Mouse (Mus musculus) thymus, postnatal 36 days (tissue): ENCODE data around the gene Cphx3.
"Not testable (repeated sequence)": the region's sequence is repeated elsewhere in the genome, so short reads cannot be mapped to it uniquely, and the experiment has no call there.

ENCODE experiments used
- DNase-seq, 2 experiments: peaks; one replicate each; pipeline ENCODE4 v3.0.0; 2022; ENCODE audit warnings: mixed read lengths in 2 of 2

Cphx3 gene

GRCm38 (mm10) chr14:26081997-26082396 is at the start of gene Cphx3:
Cphx3 (plus strand) TSS chr14:26082297.
- not testable (repeated sequence) for DNase-seq

GRCm38 (mm10) chr14:26034364-26034763 is 47.7 kb upstream of the Cphx3 start:
- DNase-seq = not testable (repeated sequence)

DNA sequence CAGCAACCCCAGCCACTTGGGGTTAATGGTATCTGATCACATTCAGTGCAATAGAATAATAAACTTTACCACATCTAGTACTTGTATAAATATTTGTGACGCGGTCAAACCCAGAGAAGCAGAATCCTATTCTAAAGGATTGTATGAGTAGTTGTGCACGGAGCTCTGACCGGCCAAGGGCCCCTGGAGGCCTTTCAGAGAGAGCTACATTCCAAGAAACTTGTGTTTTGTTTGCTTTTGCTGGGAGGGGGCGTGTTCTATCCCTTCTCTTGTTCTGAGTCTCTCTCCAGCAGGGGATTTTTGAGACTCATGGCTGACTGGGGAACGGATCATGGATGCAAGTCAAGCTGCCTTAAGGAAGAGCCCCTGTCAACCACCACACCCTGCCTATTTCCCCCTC is 46.7 kb upstream of the Cphx3 start:
- DNase-seq = not testable (repeated sequence)

GRCm38 (mm10) chr14:26042611-26043010 is 39.5 kb upstream of the Cphx3 start, which contains the start of gene Gm9780:
Gm9780 (minus strand) TSS chr14:26042711.
- not testable (repeated sequence) for DNase-seq

- not testable (repeated sequence) for DNase-seq
Observed at GRCm38 (mm10) chr14:26045007-26045406, 37.1 kb upstream of the Cphx3 start.

- DNase-seq = not testable (repeated sequence)
Observed at GRCm38 (mm10) chr14:26047026-26047425, 35.1 kb upstream of the Cphx3 start.

DNA sequence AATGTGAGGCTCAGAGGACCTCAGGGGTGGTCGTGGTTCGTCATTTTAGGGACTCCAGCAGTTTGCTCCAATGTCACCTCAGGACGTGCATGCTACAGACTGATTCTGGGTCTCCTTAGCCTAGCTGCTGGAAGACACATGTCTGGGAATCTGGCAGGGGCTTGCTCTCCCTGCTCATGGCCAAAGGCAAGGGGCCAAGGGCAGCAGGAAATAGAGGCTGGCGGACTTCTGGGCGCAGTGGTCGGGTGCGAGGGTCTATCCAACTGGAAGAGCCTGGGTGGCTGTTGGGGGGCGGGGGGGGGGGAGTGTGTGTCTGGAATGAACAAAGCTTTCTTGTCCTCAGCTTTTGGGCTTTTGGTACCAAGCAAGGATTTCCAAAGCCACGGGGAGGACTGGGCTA is 33.3 kb upstream of the Cphx3 start:
- not testable (repeated sequence) for DNase-seq

DNA sequence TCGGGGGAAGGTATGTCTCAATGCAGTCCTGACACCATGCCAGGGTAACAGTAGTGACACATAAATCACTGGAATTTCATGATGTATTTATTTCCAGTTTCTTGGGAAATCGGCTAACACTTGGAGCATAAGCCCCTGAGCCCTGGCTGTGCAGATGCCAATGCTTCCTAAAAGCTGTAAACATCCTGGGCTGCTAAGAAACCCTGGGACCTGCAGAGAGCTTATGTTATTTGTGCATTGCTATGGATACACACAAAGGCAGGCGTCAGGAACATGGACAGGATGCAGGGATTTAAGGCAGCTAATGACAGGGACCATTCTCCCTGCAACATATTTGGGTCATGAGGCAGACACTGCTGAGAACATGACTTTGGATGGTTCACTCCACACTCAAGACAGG is 23.9 kb upstream of the Cphx3 start:
- not testable (repeated sequence) for DNase-seq

- DNase-seq = not testable (repeated sequence)
Observed at GRCm38 (mm10) chr14:26059362-26059761, 22.7 kb upstream of the Cphx3 start.

GRCm38 (mm10) chr14:26066574-26067324 is 15.3 kb upstream of the Cphx3 start:
- DNase-seq = not testable (repeated sequence)

- not testable (repeated sequence) for DNase-seq
Observed at GRCm38 (mm10) chr14:26067325-26067633, 14.8 kb upstream of the Cphx3 start, which contains the start of gene Tmem254c. Tmem254c (minus strand) TSS chr14:26067355.

DNA sequence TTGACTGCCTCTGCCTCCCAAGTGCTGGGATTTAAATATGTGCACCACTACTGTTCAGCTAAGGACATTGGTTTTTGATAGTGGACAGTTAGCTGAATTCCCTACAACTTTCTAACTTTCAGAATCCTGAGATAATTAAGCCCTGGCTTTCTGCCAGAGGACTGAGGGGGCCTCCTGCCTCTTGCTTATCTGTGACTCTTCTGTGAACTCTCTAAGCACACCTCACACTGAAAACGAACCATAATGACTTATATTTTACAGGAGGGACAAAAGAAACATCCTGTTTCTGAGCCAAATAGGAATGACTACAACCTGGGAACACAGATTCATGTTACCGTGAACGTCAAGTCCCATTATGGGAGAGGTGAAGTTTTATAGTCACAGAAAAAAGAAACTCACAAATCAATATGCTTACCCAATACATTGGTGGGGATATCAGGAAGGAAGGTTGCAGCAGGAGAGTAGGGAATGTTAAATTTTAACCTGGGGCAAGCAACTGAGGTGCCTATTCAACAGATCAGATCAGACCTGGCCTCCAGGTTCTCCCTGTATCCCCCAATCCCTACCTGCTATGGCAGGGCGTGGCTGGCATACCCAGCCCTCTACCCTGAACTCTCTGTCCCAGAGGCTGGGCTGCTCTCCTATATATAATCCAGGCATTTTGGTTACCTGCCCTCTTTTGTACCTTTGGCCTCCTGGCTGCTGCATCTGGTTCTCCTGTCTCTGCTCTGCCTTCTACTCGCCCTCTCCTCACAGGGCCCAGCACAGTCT is 5.3 kb upstream of the Cphx3 start:
- not testable (repeated sequence) for DNase-seq

DNA sequence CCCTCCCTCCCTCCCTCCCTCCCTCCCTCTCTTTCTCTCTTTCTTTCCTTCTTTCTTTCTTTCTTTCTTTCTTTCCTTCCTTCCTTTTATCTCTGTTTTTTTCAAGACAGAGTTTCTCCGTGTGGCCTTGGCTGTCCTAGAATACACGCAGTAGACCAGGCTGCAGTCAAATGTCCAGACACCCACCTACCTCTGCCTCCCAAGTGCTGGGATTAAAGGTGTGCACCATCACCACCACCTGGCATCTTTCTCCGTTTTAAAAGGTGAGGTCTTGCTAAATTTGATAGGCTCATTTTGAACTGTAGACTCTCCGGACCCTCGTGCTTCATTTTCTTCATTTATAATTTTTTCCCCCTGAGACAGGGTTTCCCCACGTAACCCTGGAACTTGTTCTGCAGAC is 881 bp upstream of the Cphx3 start, which contains the start of gene Cphx2:
Gene Cphx2, plus strand, starts transcription at position 301 of the 400 bp plus-strand sequence.
- DNase-seq = not testable (repeated sequence)

GRCm38 (mm10) chr14:26097622-26098021 is 15.5 kb downstream of the Cphx3 start:
- not testable (repeated sequence) for DNase-seq

DNA sequence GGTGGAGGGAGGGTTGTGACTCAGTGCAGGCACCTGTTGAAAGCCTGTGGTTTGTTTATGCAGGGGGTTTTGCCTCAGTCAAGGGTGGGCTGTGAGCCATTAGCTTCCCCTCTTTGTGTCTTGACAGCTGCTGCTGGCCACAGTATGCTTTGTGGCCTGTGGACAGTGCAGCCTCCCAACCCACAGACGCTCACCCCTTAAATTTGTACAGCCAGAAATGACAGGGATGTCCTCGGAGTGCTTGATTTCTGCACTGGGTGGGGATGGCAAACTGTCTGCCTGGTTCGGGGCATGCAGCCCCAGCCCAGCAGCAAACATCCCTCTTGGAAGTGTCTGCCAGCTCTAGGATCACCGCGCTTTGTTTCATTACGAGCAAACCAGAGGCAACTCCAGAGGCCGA is 36.1 kb downstream of the Cphx3 start, which contains the start of gene Duxbl2:
Gene Duxbl2, plus strand, starts transcription at position 200 of the 400 bp plus-strand sequence.
- DNase-seq = not testable (repeated sequence)

GRCm38 (mm10) chr14:26118550-26119000 is 36.5 kb downstream of the Cphx3 start:
- DNase-seq = not testable (repeated sequence)

DNA sequence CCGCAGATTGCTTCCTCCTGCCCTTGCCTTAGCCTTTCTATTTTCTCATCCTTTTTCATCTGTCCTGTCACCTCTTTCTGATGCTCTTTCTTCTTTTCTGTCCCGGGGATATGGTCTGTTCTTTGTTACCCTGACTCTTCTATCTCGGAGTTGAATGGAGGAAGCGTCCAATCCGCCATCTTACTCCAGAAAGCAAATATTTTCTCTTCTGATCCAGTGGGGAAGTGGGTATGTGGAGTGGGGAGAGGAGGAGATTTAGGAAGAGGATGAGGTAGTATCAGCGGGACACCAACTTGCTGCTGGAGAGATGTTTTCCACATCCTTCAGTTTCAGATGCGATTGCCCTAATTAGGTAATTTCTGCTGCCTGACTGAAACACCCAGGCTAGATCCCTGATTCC is 37.0 kb downstream of the Cphx3 start:
- DNase-seq = not testable (repeated sequence)

GRCm38 (mm10) chr14:26147095-26147494 is 65.0 kb downstream of the Cphx3 start:
- DNase-seq = not testable (repeated sequence)

GRCm38 (mm10) chr14:26156032-26156431 is 73.9 kb downstream of the Cphx3 start:
- DNase-seq = not testable (repeated sequence)

- not testable (repeated sequence) for DNase-seq
Observed at GRCm38 (mm10) chr14:26161156-26161555, 79.1 kb downstream of the Cphx3 start.

DNA sequence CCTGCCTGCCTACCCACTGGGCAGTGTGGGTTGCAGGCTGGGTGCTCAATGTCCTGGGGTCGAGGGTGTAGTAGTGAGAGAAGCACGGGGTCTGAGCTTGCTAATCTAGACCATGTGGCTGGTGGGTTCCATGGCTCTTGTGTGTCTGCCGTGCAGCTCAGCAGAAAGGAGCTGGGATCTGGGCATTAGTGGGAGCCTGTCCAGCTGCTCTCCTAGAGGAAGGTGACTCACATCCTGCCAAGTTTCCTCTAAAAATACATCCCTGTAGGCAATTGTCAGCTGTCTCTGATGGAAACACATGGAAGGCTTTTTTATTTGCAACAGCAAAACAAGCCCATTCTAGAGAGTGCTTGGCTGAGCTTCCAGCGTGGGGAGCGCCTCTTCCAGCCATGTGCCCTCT is 80.3 kb downstream of the Cphx3 start:
- not testable (repeated sequence) for DNase-seq

- not testable (repeated sequence) for DNase-seq
Observed at GRCm38 (mm10) chr14:26165266-26165665, 83.2 kb downstream of the Cphx3 start.

DNA sequence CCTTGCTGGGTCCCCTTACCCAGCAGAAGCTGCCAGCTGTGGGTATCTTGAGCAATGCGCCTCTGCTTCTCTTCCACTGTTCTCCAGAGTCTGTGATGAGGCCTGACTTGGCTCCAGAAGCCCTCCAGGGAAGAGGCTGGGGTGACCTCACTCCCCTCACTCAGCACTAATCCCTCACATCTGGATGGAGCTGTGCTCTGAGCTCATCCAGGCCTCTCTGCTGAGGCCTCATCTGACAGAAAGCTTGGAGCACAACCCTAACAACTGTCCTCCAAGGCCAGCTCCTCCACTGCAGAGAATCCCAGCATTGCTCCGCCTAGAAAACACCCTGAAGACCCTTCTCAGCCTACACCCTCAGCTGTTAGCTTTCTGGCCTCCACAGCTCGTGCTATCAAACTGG is 91.9 kb downstream of the Cphx3 start:
- DNase-seq = not testable (repeated sequence)
